Mouse (Mus musculus) kidney, embryonic 14.5 days (tissue): ENCODE data around the gene Ptprh. TPM values are rescaled to one million over a fixed set of nuclear protein-coding genes. Genes with fewer than 3 reads are reported as not detected.

ENCODE experiments used
- ATAC-seq: fragments of 200-750 bp; cut with Nextera tagmentation; 2 replicates; pipeline ENCODE4 v1.8.0; 2017; ENCODE audit warnings: moderate number of reproducible peaks, mild to moderate bottlenecking, moderate TSS enrichment, moderate library complexity; ENCODE audit not compliant: low FRiP score, low TSS enrichment
- H3K27ac ChIP-seq: fragments of 300-500 bp; sonication (generic); 2 replicates; pipeline ENCODE4 v1.5.1; 2014; ENCODE audit warnings: low read depth, mild to moderate bottlenecking, low read length, moderate library complexity, mixed read lengths
- H3K27me3 ChIP-seq: fragments of 300-500 bp; sonication (generic); 2 replicates; pipeline ENCODE4 v1.6.1; 2014; ENCODE audit warnings: mild to moderate bottlenecking, low read length; ENCODE audit not compliant: control insufficient read depth, insufficient read depth
- H3K36me3 ChIP-seq: fragments of 300-500 bp; sonication (generic); 2 replicates; pipeline ENCODE4 v1.6.1; 2014; ENCODE audit warnings: low read length, mixed read lengths; ENCODE audit not compliant: control insufficient read depth, insufficient read depth
- H3K4me1 ChIP-seq: fragments of 300-500 bp; sonication (generic); 2 replicates; pipeline ENCODE4 v1.6.1; 2014; ENCODE audit warnings: low read length, mixed read lengths; ENCODE audit not compliant: control insufficient read depth, insufficient read depth
- H3K4me2 ChIP-seq: fragments of 300-500 bp; sonication (generic); replicated peaks from 2 replicates; pipeline ENCODE4 v1.6.1; 2014; ENCODE audit warnings: low read depth, mild to moderate bottlenecking, low read length
- H3K4me3 ChIP-seq: fragments of 300-500 bp; sonication (generic); 2 replicates; pipeline ENCODE4 v1.5.1; 2014; ENCODE audit warnings: mild to moderate bottlenecking, low read length
- H3K9ac ChIP-seq: fragments of 300-500 bp; sonication (generic); 2 replicates; pipeline ENCODE4 v1.6.1; 2014; ENCODE audit warnings: low read depth, mild to moderate bottlenecking, low read length, moderate library complexity
- H3K9me3 ChIP-seq: fragments of 300-500 bp; sonication (generic); 2 replicates; pipeline ENCODE4 v1.6.1; 2016; ENCODE audit warnings: low read length; ENCODE audit not compliant: control insufficient read depth
- WGBS: fragments of 180-500 bp; shearing (Covaris S2); extraction: QIAGEN DNeasy Blood & Tissue Kit; methylation state at CpG from one replicate; pipeline ENCODE4 v1.1.7; 2014; 5-methylcytosine and 5-hydroxymethylcytosine counted together
- polyA plus RNA-seq: library from polyadenylated mRNA; unstranded; fragments of >200 nt; fragmentation: Nextera tagmentation; extraction: Ambion mirVana; gene quantifications from 2 replicates; pipeline ENCODE4 v1.2.1, GENCODE M21; 2014

Gene Ptprh
- polyA plus RNA-seq, 1 experiment from 2014 or later, result 0.09 TPM

- Histone ChIP-seq H3K9ac (no peak overlapping the region), H3K27me3 (no peaks in the 10 kb centered on the region; the same call in 1 of the 2 replicates), H3K4me1 (peaks cover 15% of the 10 kb centered on the region), H3K4me3 (no peak overlapping the region), H3K27ac (no peak overlapping the region), H3K36me3 (no peaks in the 10 kb centered on the region), H3K9me3 (no peaks in the 10 kb centered on the region), H3K4me2 (no peak overlapping the region)
- ATAC-seq, result no peak
- WGBS, result 79% methylated on average over 6 of the region's 6 CpGs
These were observed 81.5 kb downstream of the Ptprh start for GRCm38 (mm10) chr7:4522292-4522691.

DNA sequence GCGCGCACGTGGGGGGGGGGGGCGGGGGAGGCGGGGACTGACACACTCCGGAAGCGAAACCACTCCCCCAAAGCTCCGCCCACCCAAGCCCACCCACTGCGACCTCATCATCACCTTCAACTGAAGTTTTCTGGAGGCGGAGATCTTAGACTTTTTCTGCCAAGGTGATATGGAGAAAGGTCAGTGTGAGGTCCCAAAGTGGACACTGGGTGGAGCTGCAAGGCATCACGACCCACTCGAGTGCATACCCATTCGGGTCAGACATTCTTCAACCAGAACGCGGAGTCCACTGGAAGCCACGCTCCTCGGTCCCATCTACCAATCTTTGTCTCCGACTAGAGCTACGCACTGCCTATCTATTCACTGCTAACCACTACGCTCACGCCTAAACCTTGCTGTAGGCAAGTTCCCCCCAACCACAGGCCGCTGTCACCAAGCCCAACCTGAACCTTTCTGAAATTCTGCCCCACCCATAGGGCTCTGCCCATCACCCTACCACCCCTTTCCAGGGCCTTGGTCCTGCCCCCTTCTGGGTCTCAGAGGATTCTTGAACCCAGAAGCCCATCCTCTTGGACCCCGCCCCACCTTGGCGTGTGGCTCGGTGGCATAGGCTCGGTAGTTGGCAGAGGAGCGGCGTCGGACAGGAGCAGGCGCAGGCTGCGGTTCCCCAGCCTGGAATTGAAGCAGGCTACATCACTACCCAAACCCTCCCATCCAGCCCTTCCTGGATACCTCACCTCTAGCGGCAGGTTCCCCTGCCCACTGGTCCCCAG lies 82.4 kb downstream of the Ptprh start:
- H3K9ac ChIP-seq, result peak overlapping the region; percentile 18; the same call in 1 of the 2 replicates
- 0 out of 2 replicates have a peak, but pooled peaks have one; percentile 13 for ATAC-seq

DNA sequence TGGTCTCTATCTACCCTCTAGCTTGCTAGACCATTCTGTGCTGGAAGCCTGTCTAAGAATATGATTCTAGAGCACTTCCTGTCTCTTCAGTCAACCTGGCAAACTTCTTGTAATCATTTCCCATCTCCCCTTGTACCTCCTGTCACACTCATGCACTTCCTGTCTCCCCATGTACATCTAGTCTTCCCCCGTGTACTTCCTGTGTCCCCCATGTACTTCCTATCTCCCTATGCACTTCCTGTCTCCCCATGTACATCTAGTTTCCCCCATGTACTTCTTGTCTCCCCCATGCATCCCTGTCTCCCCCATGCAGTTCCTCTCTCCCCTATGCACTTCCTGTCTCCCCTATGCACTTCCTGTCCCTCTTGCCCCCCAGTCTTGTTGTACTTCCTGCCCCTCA lies 85.4 kb downstream of the Ptprh start:
- Histone ChIP-seq H3K9me3 (no peaks in the 10 kb centered on the region), H3K4me3 (no peak overlapping the region), H3K4me1 (peaks cover 27% of the 10 kb centered on the region), H3K27ac (no peak overlapping the region), H3K27me3 (no peaks in the 10 kb centered on the region; the same call in 1 of the 2 replicates), H3K9ac (no peak overlapping the region), H3K36me3 (no peaks in the 10 kb centered on the region), H3K4me2 (no peak overlapping the region)
- 72% methylated on average over 1 of the region's 1 CpGs for WGBS
- no peak for ATAC-seq

More for the DNA sequence above, 82.4 kb downstream of the Ptprh start:
- Histone ChIP-seq H3K4me2 (peak overlapping the region; percentile 51), H3K27ac (no peak overlapping the region), H3K4me3 (peak overlapping the region; percentile 25; the same call in 1 of the 2 replicates), H3K9me3 (no peaks in the 10 kb centered on the region), H3K4me1 (peaks cover 18% of the 10 kb centered on the region), H3K27me3 (no peaks in the 10 kb centered on the region; the same call in 1 of the 2 replicates), H3K36me3 (no peaks in the 10 kb centered on the region)
- WGBS, result 32% methylated on average over 31 of the region's 32 CpGs

- no peaks in the 10 kb centered on the region for H3K36me3 ChIP-seq
- peaks cover 26% of the 10 kb centered on the region for H3K4me1 ChIP-seq
- no peak within 1 kb of the TSS for H3K4me3 ChIP-seq
- 8% methylated on average over 4 of the region's 4 CpGs for WGBS
- H3K9ac ChIP-seq, result no peak within 1 kb of the TSS
- no peaks in the 10 kb centered on the region for H3K9me3 ChIP-seq
- H3K27ac ChIP-seq, result peak within 1 kb of the TSS; percentile 17; the same call in 1 of the 2 replicates
- no peaks in the 10 kb centered on the region; the same call in 1 of the 2 replicates for H3K27me3 ChIP-seq
- ATAC-seq, result no peak
- H3K4me2 ChIP-seq, result no peak within 1 kb of the TSS
These were observed 87.3 kb downstream of the Ptprh start, which contains the start of gene Tnnt1 for GRCm38 (mm10) chr7:4516332-4517050. Gene Tnnt1 (minus strand): TSS chr7:4516382.

DNA sequence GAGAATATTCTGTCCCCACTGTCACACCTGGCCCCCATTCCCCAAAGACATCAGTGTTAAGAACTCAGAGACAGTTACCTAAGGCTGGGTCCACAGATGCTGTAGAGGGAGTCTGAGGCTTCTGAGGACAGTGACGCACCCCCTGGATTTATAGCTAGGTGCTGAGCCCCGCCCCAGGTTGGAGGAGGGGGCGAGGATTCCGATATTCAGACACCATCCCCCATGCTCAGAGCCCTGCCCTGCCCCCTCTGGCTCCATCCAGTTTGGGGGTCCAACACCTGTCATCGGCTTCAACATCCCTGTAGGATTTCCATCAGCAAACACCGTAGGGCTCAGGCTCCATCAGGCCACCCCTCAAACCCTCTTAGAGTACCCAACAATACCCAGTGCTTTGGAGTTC lies 88.0 kb downstream of the Ptprh start:
- WGBS, result 49% methylated on average over 6 of the region's 6 CpGs
- Histone ChIP-seq H3K4me3 (no peak overlapping the region), H3K4me1 (peaks cover 20% of the 10 kb centered on the region), H3K27me3 (no peaks in the 10 kb centered on the region), H3K4me2 (no peak overlapping the region), H3K36me3 (no peaks in the 10 kb centered on the region), H3K9me3 (no peaks in the 10 kb centered on the region), H3K27ac (no peak overlapping the region), H3K9ac (no peak overlapping the region)
- ATAC-seq, result 0 out of 2 replicates have a peak, but pooled peaks have one; percentile 7

DNA sequence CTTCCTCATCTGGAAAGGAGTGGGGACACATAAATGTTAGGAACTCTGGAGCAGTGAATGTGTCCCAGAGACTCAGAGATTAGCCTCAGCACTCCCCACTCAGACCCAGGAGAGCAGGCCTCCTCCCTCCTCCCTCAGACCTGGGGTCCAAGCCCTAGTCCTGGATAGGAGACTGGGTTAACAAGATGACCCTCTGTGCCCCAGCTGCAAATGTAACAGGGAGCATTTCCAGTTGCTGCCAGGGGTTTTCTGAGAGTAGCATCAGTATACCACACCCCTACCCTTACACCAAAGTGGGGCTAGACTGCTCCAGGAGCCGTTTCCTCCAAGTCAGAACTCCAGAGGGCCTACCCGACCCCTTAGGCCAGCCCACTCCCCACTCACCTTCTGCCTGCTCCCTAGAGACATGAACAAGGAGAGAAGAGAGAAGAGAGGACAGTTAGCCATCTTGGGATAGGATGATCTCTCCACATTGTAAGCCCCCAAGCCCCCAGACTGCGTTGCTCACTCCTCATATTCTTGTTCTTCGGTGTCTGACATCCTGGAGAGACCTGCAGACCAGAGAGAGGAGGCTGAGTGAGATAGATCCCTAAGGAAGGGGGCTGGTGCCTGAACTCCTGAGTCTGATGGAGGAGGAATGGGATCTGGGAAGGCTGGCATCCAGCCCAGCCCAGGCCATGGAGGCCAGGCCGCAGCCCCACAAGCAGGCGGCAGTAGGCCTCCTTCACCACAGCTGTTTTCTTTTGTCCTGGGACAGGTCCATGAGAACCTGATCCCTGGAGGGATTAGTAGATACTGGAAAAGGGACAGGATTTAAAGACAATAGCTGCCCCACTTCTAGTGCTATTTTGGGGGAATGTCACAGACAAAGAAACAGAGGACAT lies 89.8 kb downstream of the Ptprh start:
- Histone ChIP-seq H3K9ac (no peak overlapping the region), H3K4me2 (no peak overlapping the region), H3K4me3 (no peak overlapping the region), H3K4me1 (peaks cover 13% of the 10 kb centered on the region; the same call in 1 of the 2 replicates), H3K9me3 (no peaks in the 10 kb centered on the region), H3K36me3 (no peaks in the 10 kb centered on the region), H3K27ac (peak overlapping the region; percentile 65; the same call in 1 of the 2 replicates), H3K27me3 (no peaks in the 10 kb centered on the region)
- peak; percentile 46 for ATAC-seq
- WGBS, result 44% methylated on average over 6 of the region's 6 CpGs

DNA sequence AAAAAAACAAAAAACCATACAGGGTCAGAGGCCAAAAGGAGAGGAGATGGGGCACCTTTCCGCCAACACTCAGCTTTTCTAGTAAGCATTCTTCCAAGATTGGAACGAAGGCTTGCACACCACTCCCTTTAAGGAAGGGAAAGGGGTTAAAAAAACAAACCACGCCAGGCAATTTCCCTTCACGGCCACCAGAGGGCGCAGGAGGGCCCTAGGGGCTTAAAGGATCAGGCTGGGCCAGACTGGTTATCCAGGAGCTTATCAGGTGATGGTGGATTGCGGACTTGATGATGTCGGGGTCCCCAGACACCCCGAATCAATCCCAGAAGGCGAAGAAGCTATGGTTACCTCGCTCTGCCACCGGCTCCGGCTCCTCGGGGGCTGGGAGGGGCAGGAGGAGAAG lies 90.6 kb downstream of the Ptprh start:
- 31% methylated on average over 13 of the region's 13 CpGs for WGBS
- Histone ChIP-seq H3K36me3 (no peaks in the 10 kb centered on the region), H3K27me3 (no peaks in the 10 kb centered on the region), H3K4me2 (no peak overlapping the region), H3K9me3 (no peaks in the 10 kb centered on the region), H3K4me1 (peaks cover 13% of the 10 kb centered on the region; the same call in 1 of the 2 replicates), H3K27ac (no peak overlapping the region), H3K9ac (no peak overlapping the region), H3K4me3 (no peak overlapping the region)
- no peak for ATAC-seq

DNA sequence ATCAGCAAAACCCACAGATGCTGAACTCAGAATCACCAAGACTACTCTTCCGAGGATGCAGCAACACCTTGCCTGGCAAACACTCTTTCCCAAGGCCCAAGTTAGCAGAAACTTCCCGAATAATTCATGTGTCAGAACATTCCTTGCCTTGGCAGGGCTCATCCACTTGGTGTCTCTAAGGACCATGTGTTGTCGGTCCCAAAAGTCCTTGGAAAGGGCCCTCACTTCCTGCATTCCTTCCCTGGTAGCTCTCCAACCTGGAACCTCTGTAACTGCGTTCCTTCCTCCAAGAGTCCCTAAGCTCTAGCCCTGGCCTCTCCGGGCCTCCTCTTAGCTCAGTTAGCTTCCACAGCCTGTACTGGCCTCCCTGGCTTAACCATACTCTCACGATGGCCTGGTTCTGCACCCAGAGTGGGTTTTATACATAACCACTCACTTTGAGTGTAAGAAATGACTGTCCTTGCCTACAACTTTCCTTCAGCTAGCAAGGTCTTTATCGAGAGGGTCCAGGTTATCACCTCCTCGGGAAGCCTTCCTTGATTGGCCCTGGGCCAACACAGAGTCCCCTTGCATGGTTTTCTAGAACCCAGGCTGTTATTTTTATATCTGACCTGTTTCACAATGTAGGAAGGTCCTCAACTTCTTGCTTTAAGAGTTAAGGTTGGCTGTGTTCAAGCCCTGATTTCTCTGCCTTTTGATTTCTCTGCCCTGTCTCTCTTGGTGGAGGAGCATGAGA lies 92.2 kb downstream of the Ptprh start:
- Histone ChIP-seq H3K9me3 (no peaks in the 10 kb centered on the region), H3K4me2 (no peak overlapping the region), H3K4me3 (no peak overlapping the region), H3K9ac (no peak overlapping the region), H3K27me3 (no peaks in the 10 kb centered on the region), H3K27ac (no peak overlapping the region), H3K4me1 (peaks cover 12% of the 10 kb centered on the region; the same call in 1 of the 2 replicates), H3K36me3 (no peaks in the 10 kb centered on the region)
- WGBS, result 68% methylated on average over 8 of the region's 8 CpGs
- no peak for ATAC-seq
